Mouse (Mus musculus): ENCODE data around the gene Il12rb1. TPM values are rescaled to one million over a fixed set of nuclear protein-coding genes. Genes with fewer than 3 reads are reported as not detected.

Gene Il12rb1
- polyA plus RNA-seq, 1 experiment from 2014 or later = not detected

DNA sequence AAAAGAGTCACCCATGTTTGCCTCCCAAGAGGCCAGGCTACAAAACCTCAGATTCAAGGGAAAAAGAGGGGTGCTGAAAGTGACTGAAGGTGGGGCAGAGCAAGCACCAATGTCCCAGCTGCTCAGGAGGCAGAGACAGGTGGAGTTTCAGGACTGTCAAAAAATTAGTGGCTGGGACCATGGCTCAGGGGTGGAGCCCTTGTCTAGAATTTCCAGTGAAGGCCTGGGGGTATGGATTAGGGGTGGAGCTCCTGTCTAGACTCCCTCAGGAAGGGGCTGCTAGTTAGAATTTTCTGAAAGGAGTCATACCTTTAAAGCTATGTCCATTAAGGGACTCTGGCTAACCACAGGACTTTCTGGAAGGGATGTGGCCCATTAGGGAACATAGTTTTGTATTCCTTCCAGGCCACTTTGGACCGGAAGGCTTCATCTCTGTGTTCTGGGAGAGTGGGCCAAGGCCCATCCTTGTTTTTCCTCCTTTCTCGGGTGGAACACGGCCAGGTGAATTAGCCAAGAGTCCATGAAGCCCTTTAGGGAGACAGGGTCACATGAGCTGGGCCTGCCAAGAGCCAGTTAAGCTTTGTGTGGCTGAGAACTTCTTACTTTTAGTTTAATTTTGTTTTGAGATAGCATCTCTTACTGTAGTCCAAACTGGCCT lies 41.2 kb downstream of the Il12rb1 start:
- H3K4me2 ChIP-seq = no peak overlapping the region
- no peak for ATAC-seq (ENCODE audit: low read depth)

DNA sequence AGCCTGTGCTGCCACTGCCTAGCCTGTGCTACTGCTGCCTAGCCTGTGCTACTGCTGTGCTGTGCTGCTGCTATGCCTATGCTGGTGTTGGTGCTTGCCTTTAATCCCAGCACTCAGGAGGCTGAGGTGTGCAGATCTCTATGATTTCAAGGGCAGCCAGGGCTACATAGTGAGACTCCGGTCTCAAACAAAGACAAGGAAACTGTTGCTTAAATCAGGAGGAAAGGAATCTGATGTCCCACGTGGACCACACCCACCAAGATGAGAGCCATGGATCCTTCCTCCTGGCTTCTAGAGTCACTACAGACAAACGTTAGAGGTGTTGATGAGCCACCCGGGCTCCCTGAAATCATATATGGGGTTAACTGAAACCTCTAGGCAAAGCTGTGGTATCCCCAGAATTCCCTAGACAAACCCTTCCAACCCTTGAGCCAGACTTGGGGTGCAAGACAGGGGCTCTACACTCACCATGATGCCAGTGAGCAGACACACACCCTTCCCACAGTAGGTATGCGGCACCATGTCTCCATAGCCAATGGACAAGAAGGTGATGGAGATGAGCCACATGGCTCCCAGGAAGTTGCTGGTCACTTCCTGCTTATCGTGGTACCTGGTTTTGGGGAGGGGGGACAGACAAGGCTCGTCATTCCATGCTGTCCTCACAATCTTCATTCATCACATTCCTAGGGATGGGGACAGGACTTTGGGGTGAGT lies 42.0 kb downstream of the Il12rb1 start:
- 80% methylated on average over 7 of the region's 7 CpGs for WGBS
- no peak for ATAC-seq (ENCODE audit: low read depth)
- no peak overlapping the region for H3K9ac ChIP-seq
- no peak overlapping the region for H3K27ac ChIP-seq (replicated peaks)
- H3K27me3 ChIP-seq = no peaks in the 10 kb centered on the region
- H3K4me3 ChIP-seq = no peak overlapping the region
- no peak overlapping the region for H3K4me2 ChIP-seq
- peaks cover 16% of the 10 kb centered on the region for H3K4me1 ChIP-seq (replicated peaks)
- H3K36me3 ChIP-seq = peaks cover 16% of the 10 kb centered on the region; the same call in 1 of the 2 replicates
- H3K9me3 ChIP-seq = no peaks in the 10 kb centered on the region

More for the DNA sequence above, 41.2 kb downstream of the Il12rb1 start:
- Histone ChIP-seq H3K36me3 (peaks cover 16% of the 10 kb centered on the region; the same call in 1 of the 2 replicates), H3K4me3 (no peak overlapping the region), H3K9ac (no peak overlapping the region), H3K27me3 (no peaks in the 10 kb centered on the region), H3K9me3 (no peaks in the 10 kb centered on the region), H3K4me1 (replicated peaks) (peaks cover 12% of the 10 kb centered on the region), H3K27ac (replicated peaks) (no peak overlapping the region)
- WGBS = 89% methylated on average over 3 of the region's 3 CpGs

DNA sequence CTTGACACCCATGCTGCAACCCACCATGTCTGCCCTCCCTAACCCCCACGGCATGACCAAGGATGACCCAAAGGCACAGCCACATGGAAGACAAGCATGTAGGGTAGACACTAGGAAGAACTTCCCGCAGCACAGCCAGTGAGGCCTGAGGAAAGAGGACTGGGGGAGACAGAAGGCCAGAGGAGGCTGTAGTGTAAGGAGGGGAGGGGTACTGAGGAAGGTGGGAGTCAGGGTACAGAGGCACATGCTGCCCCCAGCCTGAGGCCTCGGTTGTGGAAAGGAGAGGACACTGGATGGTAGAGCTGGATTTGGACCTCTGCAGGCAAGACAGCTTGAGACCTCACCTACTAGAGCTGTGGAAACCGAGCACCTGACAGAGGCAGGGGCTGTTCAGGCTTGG lies 42.7 kb downstream of the Il12rb1 start:
- WGBS = 92% methylated on average over 4 of the region's 4 CpGs
- H3K9ac ChIP-seq = no peak overlapping the region

DNA sequence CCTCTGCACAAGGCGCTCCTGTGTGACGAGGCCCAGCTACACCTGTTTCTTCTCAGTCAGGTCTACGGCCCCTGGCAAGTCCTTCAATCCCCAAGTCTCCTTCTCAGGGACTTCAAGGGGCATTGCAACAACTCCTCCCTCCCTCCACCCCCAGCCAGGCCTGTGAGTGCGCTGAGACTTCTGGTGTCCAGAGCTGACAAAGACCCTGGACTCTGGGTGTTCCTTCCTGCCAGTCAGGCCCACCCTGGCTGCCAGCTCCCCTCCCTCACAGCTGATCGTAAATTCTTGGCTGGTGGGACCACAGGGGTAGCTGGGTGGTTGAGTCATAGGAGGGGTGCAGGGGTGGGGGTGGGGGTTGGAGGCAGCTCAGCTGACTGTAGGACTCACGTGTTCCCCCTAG lies 43.6 kb downstream of the Il12rb1 start:
- Histone ChIP-seq H3K27ac (replicated peaks) (no peak overlapping the region), H3K36me3 (peaks cover 16% of the 10 kb centered on the region; the same call in 1 of the 2 replicates), H3K4me1 (replicated peaks) (peaks cover 30% of the 10 kb centered on the region), H3K27me3 (no peaks in the 10 kb centered on the region), H3K9ac (no peak overlapping the region), H3K4me3 (no peak overlapping the region), H3K4me2 (no peak overlapping the region), H3K9me3 (no peaks in the 10 kb centered on the region)
- ATAC-seq (ENCODE audit: low read depth) = no peak
- 49% methylated on average over 6 of the region's 6 CpGs for WGBS

More for the DNA sequence above, 42.7 kb downstream of the Il12rb1 start:
- Histone ChIP-seq H3K4me3 (no peak overlapping the region), H3K4me1 (replicated peaks) (peaks cover 21% of the 10 kb centered on the region), H3K36me3 (peaks cover 16% of the 10 kb centered on the region; the same call in 1 of the 2 replicates), H3K27me3 (no peaks in the 10 kb centered on the region), H3K27ac (replicated peaks) (no peak overlapping the region), H3K9me3 (no peaks in the 10 kb centered on the region), H3K4me2 (no peak overlapping the region)
- ATAC-seq (ENCODE audit: low read depth) = no peak

DNA sequence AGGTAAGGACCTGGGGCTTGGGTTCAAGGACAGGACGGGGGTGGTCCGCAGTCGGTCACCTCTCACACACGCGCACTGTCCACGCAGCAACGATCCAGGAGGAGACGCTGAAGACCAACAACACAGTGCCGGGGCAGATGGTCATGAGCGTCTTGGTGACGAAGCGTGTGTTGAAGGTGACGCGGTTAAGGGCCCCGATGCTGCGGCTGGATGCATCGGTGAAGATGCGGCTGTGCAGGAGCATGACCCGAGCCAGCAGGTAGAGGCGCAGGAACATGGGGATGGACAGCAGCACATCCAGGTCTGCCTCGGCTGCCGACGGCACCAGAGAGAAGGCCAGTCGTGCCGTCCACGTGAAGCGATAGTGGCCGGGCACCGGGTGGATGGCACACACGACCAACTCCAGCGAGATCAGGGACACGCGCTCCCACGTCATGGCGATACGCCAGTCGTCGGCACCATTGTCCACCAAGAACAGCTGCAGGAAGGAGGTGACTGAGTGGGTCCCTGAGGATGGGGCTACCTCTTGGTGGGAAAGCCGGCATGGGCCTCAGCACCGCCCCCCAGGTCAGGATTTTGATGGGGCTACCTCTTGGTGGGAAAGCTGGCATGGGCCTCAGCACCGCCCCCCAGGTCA lies 44.5 kb downstream of the Il12rb1 start:
- peaks cover 39% of the 10 kb centered on the region for H3K4me1 ChIP-seq (replicated peaks)
- no peak overlapping the region for H3K27ac ChIP-seq (replicated peaks)
- H3K9ac ChIP-seq = no peak overlapping the region
- H3K27me3 ChIP-seq = no peaks in the 10 kb centered on the region
- no peak for ATAC-seq (ENCODE audit: low read depth)
- no peak overlapping the region for H3K4me3 ChIP-seq
- no peak overlapping the region for H3K4me2 ChIP-seq
- no peaks in the 10 kb centered on the region for H3K9me3 ChIP-seq
- H3K36me3 ChIP-seq = peaks cover 16% of the 10 kb centered on the region; the same call in 1 of the 2 replicates
- WGBS = 94% methylated on average over 41 of the region's 41 CpGs

DNA sequence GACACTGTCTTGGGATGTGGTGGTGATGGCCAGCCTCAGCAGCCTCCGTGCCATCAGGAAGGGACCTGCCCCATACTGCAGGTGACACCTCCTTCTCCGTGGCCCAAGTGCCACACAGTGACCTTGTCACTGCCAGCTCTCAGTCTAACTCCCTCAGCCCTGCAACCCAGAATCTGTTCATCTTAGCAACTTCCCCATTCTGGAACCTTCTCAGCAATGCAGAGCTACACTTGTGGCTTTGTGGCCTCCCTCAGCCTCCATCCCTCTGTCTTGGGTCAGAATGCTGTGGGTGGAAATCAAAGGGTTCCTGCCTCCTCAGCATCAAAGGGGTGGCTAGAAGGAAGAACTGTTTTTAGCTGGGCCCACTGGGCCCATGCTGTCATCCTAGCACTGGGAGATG lies 45.6 kb downstream of the Il12rb1 start:
- H3K4me1 ChIP-seq (replicated peaks) = peaks cover 49% of the 10 kb centered on the region
- H3K36me3 ChIP-seq = peaks cover 16% of the 10 kb centered on the region; the same call in 1 of the 2 replicates
- H3K4me3 ChIP-seq = no peak overlapping the region
- H3K9ac ChIP-seq = no peak overlapping the region
- WGBS = 91% methylated on average over 2 of the region's 2 CpGs
- H3K4me2 ChIP-seq = no peak overlapping the region
- H3K27me3 ChIP-seq = no peaks in the 10 kb centered on the region
- H3K27ac ChIP-seq (replicated peaks) = no peak overlapping the region
- H3K9me3 ChIP-seq = no peaks in the 10 kb centered on the region
- ATAC-seq (ENCODE audit: low read depth) = no peak

DNA sequence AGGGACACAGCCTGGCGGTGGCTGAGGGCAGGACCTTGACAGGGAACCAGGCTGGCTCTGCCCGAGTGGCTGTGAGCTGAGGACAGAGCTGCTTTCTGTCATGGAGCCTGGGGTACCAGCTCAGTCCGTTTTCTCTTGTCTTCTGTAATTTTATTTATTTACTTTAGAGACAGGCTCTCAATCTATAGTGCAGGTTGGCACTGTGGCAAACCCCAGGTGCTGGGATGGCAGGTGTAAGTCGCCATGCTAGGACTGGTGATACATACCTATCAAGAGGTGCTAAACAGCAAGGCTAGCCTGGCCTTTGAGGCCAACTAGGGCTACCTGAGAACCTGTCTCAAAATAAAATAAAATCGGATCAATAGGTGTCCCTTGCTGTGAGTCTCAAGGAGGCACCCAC lies 47.8 kb downstream of the Il12rb1 start:
- no peak for ATAC-seq (ENCODE audit: low read depth)
- peaks cover 52% of the 10 kb centered on the region for H3K4me1 ChIP-seq (replicated peaks)
- 68% methylated on average over 5 of the region's 5 CpGs for WGBS
- H3K9ac ChIP-seq = peak overlapping the region; percentile 8; the same call in 1 of the 2 replicates
- no peaks in the 10 kb centered on the region for H3K9me3 ChIP-seq
- no peaks in the 10 kb centered on the region for H3K27me3 ChIP-seq
- no peak overlapping the region for H3K27ac ChIP-seq (replicated peaks)
- H3K4me2 ChIP-seq = peak overlapping the region; percentile 69
- peak overlapping the region; percentile 47 for H3K4me3 ChIP-seq
- peaks cover 14% of the 10 kb centered on the region; the same call in 1 of the 2 replicates for H3K36me3 ChIP-seq

DNA sequence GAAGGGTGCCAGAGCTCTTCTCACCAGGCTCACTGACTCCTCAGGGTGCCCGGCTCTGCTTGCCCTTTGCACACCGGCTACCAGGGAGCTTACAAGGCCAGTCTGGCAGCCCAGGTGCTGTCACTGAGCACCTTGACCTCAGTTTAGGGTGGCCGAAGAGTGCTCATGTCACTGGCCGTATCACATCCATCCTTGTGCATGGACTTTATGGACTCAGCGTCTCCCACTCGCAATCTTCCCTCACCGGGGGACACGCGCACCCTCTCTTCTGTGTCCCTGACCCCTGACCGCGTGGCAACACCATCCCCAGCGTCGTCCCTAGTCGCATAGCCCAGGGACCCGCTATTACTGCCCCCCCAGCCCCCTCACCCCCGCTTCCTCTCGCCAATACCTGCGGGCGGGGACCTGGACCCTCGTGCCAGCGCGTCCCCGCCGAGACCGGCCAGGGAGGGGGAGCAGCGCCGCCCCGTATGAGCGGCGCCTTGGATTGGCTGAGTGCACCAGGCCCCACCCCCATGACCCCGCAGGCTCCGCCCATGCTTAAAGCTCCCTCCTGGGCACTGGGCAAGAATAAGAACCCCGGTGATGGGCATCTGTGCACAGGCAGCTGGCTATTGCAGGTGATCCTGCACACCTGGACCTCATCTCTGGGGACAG lies 48.4 kb downstream of the Il12rb1 start:
- Histone ChIP-seq H3K4me2 (peak overlapping the region; percentile 69), H3K27me3 (0 out of 2 replicates have a peak, but pooled peaks cover 5% of the 10 kb centered on the region), H3K9me3 (no peaks in the 10 kb centered on the region), H3K36me3 (peaks cover 14% of the 10 kb centered on the region; the same call in 1 of the 2 replicates), H3K9ac (peak overlapping the region; percentile 65), H3K27ac (replicated peaks) (no peak overlapping the region; the same call in 1 of the 2 replicates), H3K4me1 (replicated peaks) (peaks cover 56% of the 10 kb centered on the region), H3K4me3 (peak overlapping the region; percentile 47)
- ATAC-seq (ENCODE audit: low read depth) = peak; percentile 75
- 6% methylated on average over 33 of the region's 33 CpGs for WGBS

DNA sequence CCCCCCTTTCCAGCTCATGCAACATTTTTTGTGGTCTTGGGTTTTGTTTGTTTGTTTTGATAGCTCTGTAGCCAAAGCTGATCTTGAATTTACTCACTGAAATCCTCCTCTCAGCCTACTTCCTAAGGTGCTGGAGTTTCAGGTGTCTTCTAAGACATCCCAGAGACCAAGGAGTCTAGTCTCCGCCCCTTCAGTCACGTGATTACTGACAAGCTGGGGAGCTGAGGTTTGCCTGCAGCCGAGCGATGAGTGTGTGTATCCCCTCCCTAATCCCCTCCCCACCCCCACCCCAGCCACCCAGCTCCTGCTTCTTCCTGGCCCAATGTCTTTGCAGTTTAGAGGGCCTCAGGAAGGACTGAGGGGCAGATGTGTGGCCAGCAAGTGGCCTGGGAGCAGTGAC lies 49.3 kb downstream of the Il12rb1 start:
- ATAC-seq (ENCODE audit: low read depth) = no peak
- H3K27me3 ChIP-seq = peaks cover 13% of the 10 kb centered on the region; the same call in 1 of the 2 replicates
- peaks cover 11% of the 10 kb centered on the region; the same call in 1 of the 2 replicates for H3K36me3 ChIP-seq
- no peaks in the 10 kb centered on the region for H3K9me3 ChIP-seq
- H3K27ac ChIP-seq (replicated peaks) = no peak overlapping the region
- 7% methylated on average over 4 of the region's 4 CpGs for WGBS
- peak overlapping the region; percentile 69; the same call in 1 of the 2 replicates for H3K4me2 ChIP-seq
- H3K4me3 ChIP-seq = no peak overlapping the region
- H3K4me1 ChIP-seq (replicated peaks) = peaks cover 57% of the 10 kb centered on the region
- peak overlapping the region; percentile 26; the same call in 1 of the 2 replicates for H3K9ac ChIP-seq

DNA sequence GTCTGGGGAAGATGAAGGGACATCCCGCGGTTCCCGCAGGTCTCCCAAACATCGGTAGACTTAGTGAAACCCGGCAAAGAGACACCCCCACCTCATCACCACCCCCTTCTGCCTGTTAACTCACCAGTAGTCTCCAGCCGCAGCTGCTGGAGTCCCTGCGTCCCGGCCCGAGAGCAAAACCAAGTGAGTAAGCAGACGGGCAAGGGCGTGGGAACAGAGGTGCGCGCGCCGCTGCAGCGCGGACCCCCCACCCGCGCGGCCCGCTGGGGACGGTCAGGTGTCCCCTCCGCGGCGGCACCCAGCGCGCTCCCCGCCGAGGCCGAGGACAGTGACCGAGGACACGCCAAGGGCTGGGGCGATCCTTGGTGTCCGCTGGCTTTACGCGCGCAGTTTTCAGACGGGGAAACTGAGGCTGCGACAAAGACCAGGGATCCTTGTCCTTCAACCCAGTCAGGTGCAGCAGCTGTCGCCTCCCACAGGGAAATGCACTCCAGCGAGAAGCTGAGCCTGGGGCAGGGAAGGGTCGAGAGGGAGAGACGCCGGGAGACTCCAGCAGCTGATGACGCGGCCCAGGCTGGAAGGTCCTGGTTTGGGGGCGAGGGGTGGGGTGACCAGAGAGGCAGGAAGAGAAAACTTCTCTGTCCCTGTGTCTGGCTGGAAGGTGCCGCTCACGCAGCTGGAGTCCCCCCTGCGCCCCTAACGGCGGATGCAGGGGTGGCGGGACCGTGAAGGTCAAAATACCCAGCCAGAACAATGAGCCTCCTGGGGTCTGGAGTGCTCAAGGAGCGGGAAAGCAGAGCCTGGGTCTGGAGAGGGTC lies 54.8 kb downstream of the Il12rb1 start, which contains the start of gene Kcnn1:
Gene Kcnn1, minus strand, starts transcription at position 435 of the 818 bp plus-strand sequence.
- Histone ChIP-seq H3K9me3 (no peaks in the 10 kb centered on the region), H3K4me2 (peak within 1 kb of the TSS; percentile 96), H3K27ac (replicated peaks) (peak within 1 kb of the TSS; percentile 97), H3K4me3 (peak within 1 kb of the TSS; percentile 58), H3K9ac (peak within 1 kb of the TSS; percentile 80), H3K27me3 (peaks cover 17% of the 10 kb centered on the region; the same call in 1 of the 2 replicates), H3K4me1 (replicated peaks) (peaks cover 66% of the 10 kb centered on the region), H3K36me3 (peaks cover 6% of the 10 kb centered on the region)
- under 1% methylated on average over 55 of the region's 55 CpGs for WGBS
- no peak for ATAC-seq (ENCODE audit: low read depth)

Data from neural tube, embryonic 13.5 days (tissue).